Comparison of ENCODE assay signal across 10 mouse cellular contexts in the genomic region with DNA sequence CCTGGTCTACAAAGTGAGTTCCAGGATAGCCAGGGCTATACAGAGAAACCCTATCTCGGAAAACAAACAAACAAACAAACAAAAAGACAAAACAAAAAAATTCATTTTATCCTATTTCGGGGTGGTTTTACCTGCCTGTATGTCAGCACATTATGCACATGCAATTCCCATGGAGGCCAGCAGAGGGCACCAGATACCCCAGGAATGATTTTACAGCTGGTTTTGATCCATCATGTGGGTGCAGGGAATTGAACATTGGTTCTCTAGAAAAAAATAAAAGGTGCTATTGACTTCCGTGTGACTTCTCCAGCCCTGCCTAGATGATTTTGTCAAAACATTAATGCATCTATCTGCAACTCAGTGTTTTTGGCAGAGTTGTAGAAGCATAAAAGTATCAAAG.
DNase-seq lines count a peak whose midpoint lies in the region; ATAC-seq and TF ChIP-seq lines count a peak whose summit lies in the region.
"Had no signal": no experiment of that assay in that cellular context is flagged by ENCODE, and none has a peak within 500 bp of the region (broad histone marks: within the 10 kb centered on the region; RNA-seq: fewer than 3 reads in every experiment).

No protein-coding gene starts in this region.

- no peaks in the 10 kb centered on the region for H3K27me3 ChIP-seq in forebrain, postnatal 0 days (ENCODE audit: insufficient read depth, low read length)
- no peaks in the 10 kb centered on the region for H3K27me3 ChIP-seq in forebrain, embryonic 13.5 days
- no peaks in the 10 kb centered on the region for H3K27me3 ChIP-seq in liver, adult 2 months (ENCODE audit: control insufficient read depth, insufficient read depth, low read length)
- no peaks in the 10 kb centered on the region for H3K27me3 ChIP-seq in liver, embryonic 12.5 days (replicated peaks)
- H3K27me3 ChIP-seq: liver, embryonic 13.5 days; midbrain, embryonic 13.5 days had no signal

- WGBS in forebrain, postnatal 0 days = 97% methylated on average over 3 of the region's 3 CpGs
- 98% methylated on average over 3 of the region's 3 CpGs for WGBS in forebrain, embryonic 13.5 days
- 92% methylated on average over 3 of the region's 3 CpGs for WGBS in liver, adult 2 months
- 75% methylated on average over 3 of the region's 3 CpGs for WGBS in liver, embryonic 12.5 days (ENCODE audit: insufficient replicate concordance)

- DNase-seq in forebrain, postnatal 0 days = no peak
- DNase-seq in liver, adult 2 months (ENCODE audit: extremely low read depth, low read depth, low spot score) = no peak
- peak; percentile 14 for DNase-seq in NIH3T3 (ENCODE audit: low read depth)
- peak; percentile 40 for DNase-seq in naive thymus-derived CD4-positive, alpha-beta T cell, adult 2 months (ENCODE audit: low read depth)
- no peak for DNase-seq in frontal cortex, postnatal 25 days (ENCODE audit: low spot score in 2 of 2)
- DNase-seq: liver, embryonic 13.5 days had no signal

- peak; percentile 32; the same call in 1 of the 2 replicates for TF ChIP-seq CTCF in forebrain, postnatal 0 days (IDR thresholded peaks at IDR 0.05; ENCODE audit: low read depth)
- peak; percentile 57 for TF ChIP-seq CTCF in liver, adult 2 months (IDR thresholded peaks at IDR 0.05; ENCODE audit: low read depth, low read length)

- no peak overlapping the region for H3K4me3 ChIP-seq in forebrain, postnatal 0 days (ENCODE audit: low read depth, low read length)
- H3K4me3 ChIP-seq in forebrain, embryonic 13.5 days = no peak overlapping the region
- no peak overlapping the region for H3K4me3 ChIP-seq in liver, adult 2 months (ENCODE audit: insufficient read depth, low read depth, low read length)
- H3K4me3 ChIP-seq in liver, embryonic 12.5 days = no peak overlapping the region
- H3K4me3 ChIP-seq: liver, embryonic 13.5 days; midbrain, embryonic 13.5 days had no signal

- no peak overlapping the region for H3K4me2 ChIP-seq in forebrain, postnatal 0 days (ENCODE audit: low read depth)
- H3K4me2 ChIP-seq in forebrain, embryonic 13.5 days = no peak overlapping the region
- H3K4me2 ChIP-seq in liver, embryonic 12.5 days = no peak overlapping the region
- H3K4me2 ChIP-seq: liver, embryonic 13.5 days; midbrain, embryonic 13.5 days had no signal

- H3K27ac ChIP-seq in forebrain, postnatal 0 days (ENCODE audit: low read depth, low read length) = no peak overlapping the region
- H3K27ac ChIP-seq in forebrain, embryonic 13.5 days = no peak overlapping the region
- no peak overlapping the region for H3K27ac ChIP-seq in liver, adult 2 months (replicated peaks; ENCODE audit: insufficient read depth, low read depth, low read length)
- H3K27ac ChIP-seq in liver, embryonic 12.5 days = no peak overlapping the region
- H3K27ac ChIP-seq: liver, embryonic 13.5 days; midbrain, embryonic 13.5 days had no signal

- H3K4me1 ChIP-seq in forebrain, postnatal 0 days (ENCODE audit: insufficient read depth) = peaks cover 5% of the 10 kb centered on the region; the same call in 1 of the 2 replicates
- peaks cover 11% of the 10 kb centered on the region; the same call in 1 of the 2 replicates for H3K4me1 ChIP-seq in forebrain, embryonic 13.5 days
- no peaks in the 10 kb centered on the region for H3K4me1 ChIP-seq in liver, adult 2 months (ENCODE audit: control insufficient read depth, insufficient read depth, low read length)
- no peaks in the 10 kb centered on the region for H3K4me1 ChIP-seq in liver, embryonic 12.5 days
- H3K4me1 ChIP-seq: liver, embryonic 13.5 days had no signal

- no peaks in the 10 kb centered on the region for H3K9me3 ChIP-seq in forebrain, postnatal 0 days (ENCODE audit: low read length)
- 0 out of 2 replicates have a peak, but pooled peaks cover 2% of the 10 kb centered on the region for H3K9me3 ChIP-seq in forebrain, embryonic 13.5 days (replicated peaks)
- H3K9me3 ChIP-seq in liver, embryonic 12.5 days (replicated peaks) = no peaks in the 10 kb centered on the region
- H3K9me3 ChIP-seq: liver, embryonic 13.5 days; midbrain, embryonic 13.5 days had no signal

- no peak overlapping the region for H3K9ac ChIP-seq in forebrain, postnatal 0 days
- H3K9ac ChIP-seq in forebrain, embryonic 13.5 days = no peak overlapping the region
- no peak overlapping the region for H3K9ac ChIP-seq in liver, adult 2 months (ENCODE audit: low read depth, low read length)
- no peak overlapping the region for H3K9ac ChIP-seq in liver, embryonic 12.5 days
- H3K9ac ChIP-seq: liver, embryonic 13.5 days; midbrain, embryonic 13.5 days had no signal

- ATAC-seq in forebrain, postnatal 0 days = no peak
- ATAC-seq in forebrain, embryonic 13.5 days = no peak
- no peak for ATAC-seq in liver, embryonic 12.5 days
- ATAC-seq in activated CD4-positive, CD25-positive, alpha-beta regulatory T cell, adult 4 months = no peak
- ATAC-seq: midbrain, embryonic 13.5 days had no signal

- no peaks in the 10 kb centered on the region for H3K36me3 ChIP-seq in forebrain, postnatal 0 days (ENCODE audit: insufficient read depth)
- no peaks in the 10 kb centered on the region for H3K36me3 ChIP-seq in forebrain, embryonic 13.5 days (ENCODE audit: poor library complexity, severe bottlenecking)
- no peaks in the 10 kb centered on the region for H3K36me3 ChIP-seq in liver, adult 2 months (ENCODE audit: control insufficient read depth, insufficient read depth, low read length)
- no peaks in the 10 kb centered on the region for H3K36me3 ChIP-seq in liver, embryonic 12.5 days
- H3K36me3 ChIP-seq: liver, embryonic 13.5 days; midbrain, embryonic 13.5 days had no signal

- TF ChIP-seq POLR2A in liver, adult 2 months (IDR thresholded peaks at IDR 0.05; ENCODE audit: extremely low read depth, insufficient read depth, low read length) = no peak

- H3K79me2 ChIP-seq in liver, adult 2 months (ENCODE audit: control insufficient read depth, insufficient read depth, low read length) = no peaks in the 10 kb centered on the region

Comparison
In these comparisons a context has a peak if more than half of its experiments do, and no peak if none do; other contexts are left out.
1. DNase-seq: peak in NIH3T3 (single experiment) and naive thymus-derived CD4-positive, alpha-beta T cell, adult 2 months (single experiment); none in forebrain, postnatal 0 days (single experiment), liver, adult 2 months (single experiment) and frontal cortex, postnatal 25 days (0 of 2).